Mouse (Mus musculus): ENCODE results near the gene Parp2.

GRCm38 (mm10) chr14:50802843-50803562 lies 4.6 kb upstream of the Parp2 start:
- TF ChIP-seq CTCF (IDR thresholded peaks at IDR 0.05; ENCODE audit: low read depth, low read length), result no peak
- TF ChIP-seq POLR2A (IDR thresholded peaks at IDR 0.05; ENCODE audit: borderline replicate concordance, low read depth, low read length), result no peak

Data from bone marrow macrophage, adult 2 months (primary cell).